In the genomic region with DNA sequence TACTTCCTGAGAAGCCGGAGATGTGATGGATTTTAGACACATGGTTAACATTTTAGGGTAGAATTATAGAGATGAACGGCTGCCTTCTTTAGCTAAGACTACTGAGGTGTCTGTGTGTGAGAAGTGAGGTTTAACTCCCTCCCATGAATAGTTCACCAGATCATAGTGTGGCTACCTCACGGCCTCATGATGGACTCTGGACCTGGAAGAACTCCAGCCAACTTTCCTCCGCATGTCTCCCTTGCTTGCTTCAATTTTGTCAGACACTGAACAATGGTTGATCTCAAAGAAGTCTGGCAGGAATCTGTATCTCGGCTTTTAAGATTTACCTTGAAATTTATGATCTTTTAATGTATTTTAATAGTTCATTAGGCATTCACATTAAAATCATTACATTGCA, we compare ENCODE assay signal across 28 mouse cellular contexts. TPM values are rescaled to one million over a fixed set of nuclear protein-coding genes. Genes with fewer than 3 reads are reported as not detected.
A peak's percentile ranks its signal among the peaks of the same experiment; 100 is the strongest.
DNase-seq lines count a peak whose midpoint lies in the region; ATAC-seq lines count a peak whose summit lies in the region.
"Had no signal": no experiment of that assay in that cellular context is flagged by ENCODE, and none has a peak within 500 bp of the region (broad histone marks: within the 10 kb centered on the region; RNA-seq: fewer than 3 reads in every experiment).

No protein-coding gene starts in this region.

- no peak overlapping the region for H3K27ac ChIP-seq in kidney, embryonic 16.5 days (ENCODE audit: low read length)
- H3K27ac ChIP-seq: embryonic facial prominence, embryonic 12.5 days; embryonic facial prominence, embryonic 15.5 days; heart, embryonic 15.5 days; hindbrain, embryonic 14.5 days had no signal

- 86% methylated on average over 5 of the region's 5 CpGs for WGBS in kidney, embryonic 16.5 days

- H3K36me3 ChIP-seq in kidney, embryonic 16.5 days (ENCODE audit: insufficient read depth, low read length) = no peaks in the 10 kb centered on the region
- H3K36me3 ChIP-seq: embryonic facial prominence, embryonic 12.5 days; embryonic facial prominence, embryonic 15.5 days; G1E; heart, embryonic 12.5 days; heart, embryonic 15.5 days had no signal

- no peak overlapping the region for H3K9ac ChIP-seq in kidney, embryonic 16.5 days (replicated peaks; ENCODE audit: low read length)
- H3K9ac ChIP-seq: embryonic facial prominence, embryonic 12.5 days; embryonic facial prominence, embryonic 15.5 days; forebrain, postnatal 0 days; heart, embryonic 12.5 days; heart, embryonic 15.5 days; hindbrain, embryonic 14.5 days had no signal

- no peak for ATAC-seq in kidney, embryonic 16.5 days (ENCODE audit: low FRiP score, low TSS enrichment)
- ATAC-seq: forebrain, embryonic 14.5 days; forebrain, postnatal 0 days; Patski had no signal

- H3K4me2 ChIP-seq in kidney, embryonic 16.5 days (replicated peaks; ENCODE audit: low read depth, low read length) = no peak overlapping the region
- H3K4me2 ChIP-seq: embryonic facial prominence, embryonic 12.5 days; embryonic facial prominence, embryonic 15.5 days; heart, embryonic 12.5 days; heart, embryonic 15.5 days; hindbrain, embryonic 14.5 days had no signal

- no peaks in the 10 kb centered on the region for H3K4me1 ChIP-seq in kidney, embryonic 16.5 days (ENCODE audit: insufficient read depth, low read length)
- H3K4me1 ChIP-seq: embryonic facial prominence, embryonic 12.5 days; heart, embryonic 15.5 days had no signal

- no peak overlapping the region for H3K4me3 ChIP-seq in kidney, embryonic 16.5 days (ENCODE audit: low read length)
- H3K4me3 ChIP-seq: embryonic facial prominence, embryonic 12.5 days; embryonic facial prominence, embryonic 15.5 days; heart, embryonic 12.5 days; heart, embryonic 15.5 days had no signal

- no peaks in the 10 kb centered on the region for H3K9me3 ChIP-seq in kidney, embryonic 16.5 days (ENCODE audit: low read length)
- H3K9me3 ChIP-seq: embryonic facial prominence, embryonic 12.5 days; embryonic facial prominence, embryonic 15.5 days; G1E; heart, embryonic 12.5 days; heart, embryonic 15.5 days had no signal

- no peaks in the 10 kb centered on the region for H3K27me3 ChIP-seq in kidney, embryonic 16.5 days (ENCODE audit: insufficient read depth, low read length)
- H3K27me3 ChIP-seq: CH12.LX; embryonic facial prominence, embryonic 12.5 days; embryonic facial prominence, embryonic 15.5 days; heart, embryonic 15.5 days; Patski had no signal

- peak; percentile 23 for DNase-seq in kidney, adult 18-20 months
- peak; percentile 60 for DNase-seq in kidney, adult 9 months
- DNase-seq in kidney, postnatal 4 days = no peak
- DNase-seq in kidney, postnatal 14 days = peak; percentile 14
- DNase-seq in kidney, postnatal 36 days = peak; percentile 56 to 65
- DNase-seq in adrenal gland, postnatal 25 days = no peak
- DNase-seq: adrenal gland, postnatal 10 days; B cell, adult 2 months; cerebellum, adult 11 months; cerebellum, adult 2 months; cerebellum, adult 9-11 months; cerebellum, postnatal 25 days; forebrain, postnatal 0 days; gastrocnemius, postnatal 25 days; heart, adult 18-20 months; heart, postnatal 10 days; heart, postnatal 4 days had no signal

RNA-seq across cellular contexts. Expression of gene Fgf7, which starts 11.2 kb away (rescaled TPM):
- polyA plus RNA-seq in kidney, embryonic 16.5 days (2015; fragmentation: Nextera tagmentation; extraction: Ambion mirVana) = 1.4 and 1.7 TPM in 2 replicates
- 0.61 and 0.62 TPM in 2 replicates for total RNA-seq in adrenal gland, postnatal 25 days (2021)
- total RNA-seq: CH12.LX; common myeloid progenitor, adult 5-6 weeks had no signal
- polyA plus RNA-seq: G1E had no signal

Comparison
In these comparisons a context has a peak if more than half of its experiments do, and no peak if none do; other contexts are left out.
1. DNase-seq: peak in kidney, adult 18-20 months (single experiment), kidney, adult 9 months (single experiment), kidney, postnatal 14 days (single experiment) and kidney, postnatal 36 days (2 of 2); none in kidney, postnatal 4 days (0 of 2) and adrenal gland, postnatal 25 days (single experiment).